Mouse (Mus musculus) liver (tissue): ENCODE data around the gene Psg27.
"Not testable (repeated sequence)": the region's sequence is repeated elsewhere in the genome, so short reads cannot be mapped to it uniquely, and the experiment has no call there.

ENCODE experiments used
- DNase-seq: peaks from one replicate; pipeline ENCODE4 v3.0.0-alpha.2; 2020; ENCODE audit warnings: mixed read lengths

Psg27 gene

DNA sequence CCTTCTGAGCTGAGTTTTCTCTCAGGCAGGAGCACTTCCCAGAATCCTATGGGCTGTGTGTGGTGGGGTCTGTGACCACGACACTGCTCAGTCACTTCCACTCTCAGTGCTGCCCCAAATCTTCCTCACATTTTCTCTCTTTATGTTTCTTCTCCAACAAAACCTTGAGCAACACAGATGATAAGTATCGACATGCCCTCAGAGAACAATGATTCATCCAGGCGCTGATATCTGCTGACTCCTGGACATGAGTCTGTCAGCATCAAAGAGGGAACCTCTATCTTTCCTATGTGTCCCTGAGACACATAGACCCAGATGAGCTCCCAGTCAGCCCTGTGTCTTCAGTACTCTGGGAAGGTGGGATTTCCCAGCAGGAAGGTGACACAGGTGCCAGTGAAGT, at the start of gene Psg27:
Psg27 (minus strand) TSS at position 101 of the 400 bp plus-strand sequence.
- no peak for DNase-seq

- DNase-seq, result not testable (repeated sequence)
These were observed 49.3 kb upstream of the Psg27 start, which contains the start of gene Psg23 for GRCm38 (mm10) chr7:18616401-18616800. Gene Psg23 (minus strand): TSS chr7:18616501.

- no peak for DNase-seq
These were observed 7.3 kb downstream of the Psg27 start for GRCm38 (mm10) chr7:18559850-18560249.

DNA sequence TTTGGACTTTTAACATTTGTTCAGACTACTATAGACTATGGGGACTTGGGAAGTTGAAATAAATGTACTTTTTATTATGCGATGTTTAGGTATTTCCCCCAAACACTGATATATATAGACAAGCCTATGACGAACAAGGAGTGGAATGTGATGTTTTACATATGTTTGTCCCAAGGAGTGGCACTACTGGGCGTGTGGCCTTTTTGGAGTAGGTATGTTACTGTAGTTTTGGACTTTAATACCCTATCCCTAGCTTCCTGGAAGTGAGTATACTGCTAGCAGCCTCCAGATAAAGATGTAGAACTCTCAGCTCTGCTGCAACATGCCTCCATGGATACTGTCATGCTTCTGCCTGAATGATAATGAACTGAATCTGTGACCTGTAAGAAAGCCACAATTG, 11.4 kb downstream of the Psg27 start:
- not testable (repeated sequence) for DNase-seq

DNA sequence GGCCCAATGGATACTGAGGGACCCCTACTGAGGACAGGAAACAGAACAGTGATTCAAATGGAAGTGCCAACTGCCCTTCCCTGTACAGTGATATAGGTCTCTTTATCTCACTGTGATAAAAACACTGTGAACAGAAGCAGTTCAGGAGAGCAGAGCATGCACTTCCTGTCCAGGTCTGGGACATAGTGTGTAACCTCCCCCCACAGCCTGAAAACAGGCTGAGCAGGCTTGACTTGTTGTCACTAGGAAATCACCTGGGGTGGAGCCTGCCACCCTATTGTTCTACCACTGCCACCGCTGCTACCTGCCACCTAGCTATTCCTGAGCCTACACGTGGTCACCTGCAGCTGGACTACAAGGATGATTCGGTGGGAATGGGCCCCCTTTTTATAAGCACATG, 33.7 kb downstream of the Psg27 start:
- no peak for DNase-seq

DNA sequence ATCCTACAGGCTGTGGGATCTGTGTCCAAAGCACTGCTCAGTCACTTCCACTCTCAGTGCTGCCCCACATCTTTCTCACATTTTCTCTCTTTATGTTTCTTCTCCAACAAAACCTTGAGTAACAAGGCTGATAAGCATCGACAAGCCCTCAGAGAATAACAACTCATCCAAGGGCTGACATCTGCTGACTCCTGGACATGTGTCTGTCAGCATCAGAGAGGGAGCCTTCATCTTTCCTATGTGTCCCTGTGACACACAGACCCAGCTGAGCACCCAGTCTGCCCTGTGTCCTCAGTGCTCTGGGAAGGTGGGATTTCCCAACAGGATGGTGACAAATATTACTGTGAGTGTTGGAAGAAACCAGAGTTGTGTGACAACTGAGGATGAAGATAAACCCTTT, 34.9 kb downstream of the Psg27 start, which contains the start of gene Psg25:
Psg25 (minus strand) TSS at position 101 of the 400 bp plus-strand sequence.
- DNase-seq, result no peak

DNA sequence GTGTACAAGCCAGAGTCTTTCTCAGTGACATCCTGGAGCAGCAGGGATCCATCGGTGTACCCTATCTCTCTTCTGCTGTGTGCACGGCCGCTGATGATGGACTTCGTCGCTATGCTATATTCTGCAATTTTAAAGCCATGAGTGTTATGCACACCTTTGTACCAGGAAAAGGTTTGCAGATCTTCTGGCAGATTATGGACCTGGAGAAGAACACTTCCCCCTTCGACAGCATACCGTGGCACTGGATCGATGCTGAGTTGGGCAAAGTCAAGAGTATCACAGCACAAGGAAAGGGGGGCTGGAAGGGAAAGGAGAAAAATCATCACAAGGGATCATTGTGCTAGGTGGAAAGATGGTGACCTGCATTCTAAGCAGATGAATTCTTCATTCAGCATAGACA, 42.4 kb downstream of the Psg27 start:
- DNase-seq, result no peak

GRCm38 (mm10) chr7:18512848-18513247, 54.3 kb downstream of the Psg27 start:
- DNase-seq, result not testable (repeated sequence)

GRCm38 (mm10) chr7:18512417-18512816, 54.7 kb downstream of the Psg27 start:
- DNase-seq, result not testable (repeated sequence)

DNA sequence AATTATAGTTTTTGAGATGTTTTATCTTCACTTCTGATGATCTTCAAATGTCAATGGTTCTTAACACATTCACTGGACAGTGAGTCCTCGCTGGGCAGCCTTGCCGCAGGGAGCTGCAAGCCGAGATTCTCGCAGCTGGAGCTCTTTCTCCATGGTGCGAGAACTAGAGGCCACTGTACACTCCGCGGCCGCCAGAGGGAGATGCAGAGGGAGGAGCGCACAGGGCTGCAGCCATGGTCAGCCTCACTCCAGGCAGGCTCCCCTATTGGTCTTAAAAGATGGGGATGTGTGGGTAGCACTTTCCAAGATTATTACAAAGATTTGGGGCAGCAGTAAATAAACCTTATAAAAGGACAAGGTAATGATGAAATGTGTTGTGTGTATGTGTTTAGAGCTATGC, 55.6 kb downstream of the Psg27 start:
- DNase-seq, result peak; percentile 11
